Mouse (Mus musculus): ENCODE data around the gene Ipmk.

GRCm38 (mm10) chr10:71353850-71354249 lies 6.3 kb downstream of the Ipmk start:
- TF ChIP-seq USF1 (IDR thresholded peaks at IDR 0.05; ENCODE audit: low read depth, low read length) (no peak), POLR2A (IDR thresholded peaks at IDR 0.05; ENCODE audit: low read depth, low read length) (no peak), CTCF (conservative IDR thresholded peaks at IDR 0.05 in 1 of 2, IDR thresholded peaks at IDR 0.05 in 1 of 2; ENCODE audit: low read depth in 2 of 2, low read length in 2 of 2) (no peak), MAX (IDR thresholded peaks at IDR 0.05; ENCODE audit: low read length) (no peak)
